Mouse (Mus musculus): ENCODE measurements at regions not wholly inside any gene's neighbourhood (a gene's known extent, or its start where the extent isn't known, plus 50 kb on each side); places are given as distances from the start of the nearest gene placed in this dataset.

DNA sequence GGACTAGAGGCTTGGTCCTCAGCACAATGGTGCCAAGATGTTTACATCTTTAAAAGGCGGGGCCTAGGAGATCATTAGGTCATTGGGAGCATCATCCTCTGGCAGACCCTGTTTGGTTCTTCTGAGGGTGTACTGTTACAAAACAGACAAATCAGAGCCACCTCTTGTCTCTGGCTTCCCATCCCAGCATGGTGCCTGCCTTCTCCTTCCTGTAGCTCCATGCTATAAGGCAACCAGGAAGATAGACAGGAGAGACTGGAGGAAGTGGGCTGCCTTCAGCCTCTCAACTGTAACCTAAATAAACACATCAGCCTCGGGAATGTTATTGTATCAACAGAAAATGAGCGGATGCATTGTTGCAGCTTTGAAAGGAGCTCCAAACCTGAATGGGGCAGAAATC, 529.8 kb upstream of the Gm765 start:
- no peak for ATAC-seq
- 33% methylated on average over 3 of the region's 3 CpGs for WGBS (ENCODE audit: insufficient replicate concordance)
- no peak overlapping the region for H3K9ac ChIP-seq (replicated peaks)

DNA sequence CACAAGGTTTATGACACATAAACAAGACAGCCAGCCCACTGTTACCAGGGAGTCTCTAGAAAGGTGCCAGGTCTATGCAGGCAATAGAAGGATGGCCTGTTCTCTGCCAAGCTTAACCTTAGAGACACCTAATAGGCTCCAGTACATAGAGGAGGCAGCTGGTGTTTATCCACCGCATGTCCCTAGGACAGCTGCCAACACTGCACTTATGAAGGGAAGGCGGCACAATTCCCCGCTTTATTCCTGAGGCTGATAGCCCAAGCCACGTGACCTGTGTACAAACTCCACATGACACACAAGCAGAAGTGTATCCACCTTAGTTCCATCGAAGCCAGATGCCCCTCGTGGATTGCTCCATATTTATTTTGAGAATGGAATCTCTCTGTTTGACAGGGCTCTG, 527.2 kb upstream of the Gm765 start:
- no peaks in the 10 kb centered on the region for H3K27me3 ChIP-seq (ENCODE audit: insufficient read depth, low read length)
- no peak overlapping the region for H3K4me2 ChIP-seq (ENCODE audit: low read depth, low read length)
- H3K36me3 ChIP-seq (replicated peaks; ENCODE audit: insufficient read depth, low read length), result no peaks in the 10 kb centered on the region
- 83% methylated on average over 6 of the region's 6 CpGs for WGBS (ENCODE audit: insufficient replicate concordance)
- DNase-seq (no peak), ATAC-seq (no peak)
- H3K4me1 ChIP-seq (ENCODE audit: insufficient read depth), result no peaks in the 10 kb centered on the region
- H3K27ac ChIP-seq (ENCODE audit: low read depth), result no peak overlapping the region
- no peak for TF ChIP-seq EP300 (IDR thresholded peaks at IDR 0.05; ENCODE audit: low read depth)
- TF ChIP-seq CTCF (IDR thresholded peaks at IDR 0.05; ENCODE audit: low read depth), result no peak
- H3K9me3 ChIP-seq (ENCODE audit: low read length), result no peaks in the 10 kb centered on the region
- H3K9ac ChIP-seq (replicated peaks), result no peak overlapping the region
- no peak overlapping the region for H3K4me3 ChIP-seq (ENCODE audit: low read depth, low read length)

More for the DNA sequence above, 529.8 kb upstream of the Gm765 start:
- Histone ChIP-seq H3K36me3 (replicated peaks; ENCODE audit: insufficient read depth, low read length) (no peaks in the 10 kb centered on the region), H3K27me3 (ENCODE audit: insufficient read depth, low read length) (no peaks in the 10 kb centered on the region), H3K9me3 (ENCODE audit: low read length) (no peaks in the 10 kb centered on the region), H3K4me1 (ENCODE audit: insufficient read depth) (no peaks in the 10 kb centered on the region), H3K27ac (ENCODE audit: low read depth) (no peak overlapping the region), H3K4me2 (ENCODE audit: low read depth, low read length) (no peak overlapping the region), H3K4me3 (ENCODE audit: low read depth, low read length) (no peak overlapping the region)
- DNase-seq, result no peak
- TF ChIP-seq EP300 (IDR thresholded peaks at IDR 0.05; ENCODE audit: low read depth) (no peak), CTCF (IDR thresholded peaks at IDR 0.05; ENCODE audit: low read depth) (no peak)

DNA sequence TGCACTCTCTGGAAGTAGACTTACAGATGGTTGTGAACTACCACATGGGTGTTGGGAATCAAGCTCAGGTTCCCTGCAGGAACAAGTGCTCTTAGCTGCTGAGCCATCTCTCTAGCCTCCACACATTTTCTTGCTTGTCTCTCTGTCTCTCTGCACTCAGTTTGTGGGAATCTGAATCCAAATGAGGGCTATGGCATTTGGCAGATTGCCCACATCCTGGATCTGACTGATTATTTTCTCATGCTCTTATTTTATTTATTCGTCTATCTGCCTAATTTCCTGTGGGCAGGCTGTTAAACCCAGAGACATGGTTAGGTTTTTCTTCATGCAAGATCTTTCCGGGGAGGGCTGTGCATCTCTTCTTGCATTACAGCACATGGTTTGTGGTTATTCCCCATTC, 521.8 kb upstream of the Gm765 start:
- no peak for DNase-seq
- no peaks in the 10 kb centered on the region for H3K36me3 ChIP-seq (replicated peaks; ENCODE audit: insufficient read depth, low read length)
- no peak overlapping the region for H3K4me2 ChIP-seq (ENCODE audit: low read depth, low read length)
- no peak overlapping the region for H3K4me3 ChIP-seq (ENCODE audit: low read depth, low read length)
- H3K27me3 ChIP-seq (ENCODE audit: insufficient read depth, low read length), result no peaks in the 10 kb centered on the region
- H3K9me3 ChIP-seq (ENCODE audit: low read length), result no peaks in the 10 kb centered on the region
- no peak overlapping the region for H3K9ac ChIP-seq (replicated peaks)
- no peak for ATAC-seq
- no peak overlapping the region for H3K27ac ChIP-seq (ENCODE audit: low read depth)
- WGBS (ENCODE audit: insufficient replicate concordance), result 55% methylated on average over 2 of the region's 2 CpGs
- H3K4me1 ChIP-seq (ENCODE audit: insufficient read depth), result no peaks in the 10 kb centered on the region
- TF ChIP-seq EP300 (IDR thresholded peaks at IDR 0.05; ENCODE audit: low read depth) (no peak), CTCF (IDR thresholded peaks at IDR 0.05; ENCODE audit: low read depth) (no peak)

DNA sequence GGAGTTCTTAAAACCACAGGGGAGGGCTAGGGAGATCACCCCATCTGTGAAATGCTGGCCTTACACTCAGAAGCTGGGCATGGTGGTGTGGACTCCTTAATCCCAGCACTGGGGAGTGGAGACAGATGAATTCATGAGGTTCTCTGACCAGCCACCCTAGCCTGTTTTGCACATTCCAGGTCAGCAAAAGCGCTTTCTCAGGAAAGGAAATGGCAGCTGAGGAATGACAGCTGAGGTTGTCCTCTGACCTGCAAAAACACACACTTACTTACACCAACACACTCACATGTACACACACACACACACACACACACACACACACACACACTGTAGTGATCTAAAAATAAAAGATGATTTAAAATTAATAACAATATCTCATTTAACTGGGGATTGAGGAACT, 513.4 kb upstream of the Gm765 start:
- Histone ChIP-seq H3K9me3 (ENCODE audit: low read length) (no peaks in the 10 kb centered on the region), H3K4me3 (ENCODE audit: low read depth, low read length) (no peak overlapping the region), H3K27ac (ENCODE audit: low read depth) (no peak overlapping the region), H3K4me1 (ENCODE audit: insufficient read depth) (no peaks in the 10 kb centered on the region), H3K9ac (replicated peaks) (no peak overlapping the region), H3K4me2 (ENCODE audit: low read depth, low read length) (no peak overlapping the region), H3K27me3 (ENCODE audit: insufficient read depth, low read length) (no peaks in the 10 kb centered on the region), H3K36me3 (replicated peaks; ENCODE audit: insufficient read depth, low read length) (no peaks in the 10 kb centered on the region)
- TF ChIP-seq EP300 (IDR thresholded peaks at IDR 0.05; ENCODE audit: low read depth), result no peak
- no peak for TF ChIP-seq CTCF (IDR thresholded peaks at IDR 0.05; ENCODE audit: low read depth)
- WGBS (ENCODE audit: insufficient replicate concordance), result 86% methylated on average over 1 of the region's 1 CpGs
- no peak for DNase-seq
- ATAC-seq, result no peak

DNA sequence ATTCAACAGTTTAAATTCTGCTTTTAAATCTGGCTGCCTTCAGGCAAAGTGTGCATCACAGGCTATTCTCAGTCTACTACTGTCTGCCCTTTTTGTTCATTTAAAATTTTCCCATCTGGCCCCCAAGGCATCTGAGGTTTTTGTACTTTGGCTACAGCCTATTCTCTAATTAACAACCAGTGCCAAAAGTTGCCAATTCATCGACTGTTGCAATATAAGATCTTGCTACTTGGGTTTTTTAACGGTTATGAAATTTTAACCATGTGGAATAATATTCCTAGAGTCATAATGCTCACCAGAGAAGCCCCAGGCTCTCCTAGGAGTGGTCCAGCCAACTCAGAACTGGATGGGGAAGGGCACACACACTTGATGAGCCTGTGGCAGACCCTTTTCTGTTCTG, 508.4 kb upstream of the Gm765 start:
- Histone ChIP-seq H3K27ac (ENCODE audit: low read depth) (no peak overlapping the region), H3K9me3 (ENCODE audit: low read length) (no peaks in the 10 kb centered on the region), H3K27me3 (ENCODE audit: insufficient read depth, low read length) (no peaks in the 10 kb centered on the region), H3K36me3 (replicated peaks; ENCODE audit: insufficient read depth, low read length) (no peaks in the 10 kb centered on the region), H3K9ac (replicated peaks) (no peak overlapping the region), H3K4me1 (ENCODE audit: insufficient read depth) (no peaks in the 10 kb centered on the region), H3K4me2 (ENCODE audit: low read depth, low read length) (no peak overlapping the region), H3K4me3 (ENCODE audit: low read depth, low read length) (no peak overlapping the region)
- no peak for DNase-seq
- no peak for TF ChIP-seq CTCF (IDR thresholded peaks at IDR 0.05; ENCODE audit: low read depth)
- no peak for TF ChIP-seq EP300 (IDR thresholded peaks at IDR 0.05; ENCODE audit: low read depth)
- no peak for ATAC-seq
- WGBS (ENCODE audit: insufficient replicate concordance), result 82% methylated on average over 2 of the region's 2 CpGs

DNA sequence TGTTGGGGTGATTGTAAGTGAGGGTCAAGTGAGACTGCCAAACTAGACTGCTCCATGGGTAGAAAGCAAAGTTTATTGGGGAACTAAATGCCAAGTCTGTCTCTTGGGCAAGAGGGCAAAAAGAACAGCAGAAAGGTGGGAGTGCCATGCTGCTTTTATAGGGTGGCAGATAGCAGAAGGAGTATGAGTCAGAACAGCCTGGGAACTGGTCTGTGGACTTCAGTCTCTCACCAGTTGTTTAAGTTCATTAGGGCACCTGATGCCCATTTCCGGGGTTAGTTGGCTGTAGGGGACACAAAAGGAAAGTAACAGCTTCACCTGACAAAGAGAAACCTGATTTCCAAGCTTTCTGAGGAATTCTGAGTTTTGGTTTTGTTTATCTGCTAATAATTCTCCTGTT, 506.3 kb upstream of the Gm765 start:
- Histone ChIP-seq H3K4me2 (ENCODE audit: low read depth, low read length) (no peak overlapping the region), H3K4me1 (ENCODE audit: insufficient read depth) (no peaks in the 10 kb centered on the region), H3K36me3 (replicated peaks; ENCODE audit: insufficient read depth, low read length) (no peaks in the 10 kb centered on the region), H3K27ac (ENCODE audit: low read depth) (no peak overlapping the region), H3K27me3 (ENCODE audit: insufficient read depth, low read length) (no peaks in the 10 kb centered on the region), H3K4me3 (ENCODE audit: low read depth, low read length) (no peak overlapping the region), H3K9ac (replicated peaks) (no peak overlapping the region), H3K9me3 (ENCODE audit: low read length) (no peaks in the 10 kb centered on the region)
- WGBS (ENCODE audit: insufficient replicate concordance), result 67% methylated on average over 1 of the region's 1 CpGs
- TF ChIP-seq CTCF (IDR thresholded peaks at IDR 0.05; ENCODE audit: low read depth) (no peak), EP300 (IDR thresholded peaks at IDR 0.05; ENCODE audit: low read depth) (no peak)
- DNase-seq (no peak), ATAC-seq (no peak)

Measured in liver, postnatal 0 days (tissue).